14 mouse cellular contexts compared by ENCODE assay signal in the genomic region with DNA sequence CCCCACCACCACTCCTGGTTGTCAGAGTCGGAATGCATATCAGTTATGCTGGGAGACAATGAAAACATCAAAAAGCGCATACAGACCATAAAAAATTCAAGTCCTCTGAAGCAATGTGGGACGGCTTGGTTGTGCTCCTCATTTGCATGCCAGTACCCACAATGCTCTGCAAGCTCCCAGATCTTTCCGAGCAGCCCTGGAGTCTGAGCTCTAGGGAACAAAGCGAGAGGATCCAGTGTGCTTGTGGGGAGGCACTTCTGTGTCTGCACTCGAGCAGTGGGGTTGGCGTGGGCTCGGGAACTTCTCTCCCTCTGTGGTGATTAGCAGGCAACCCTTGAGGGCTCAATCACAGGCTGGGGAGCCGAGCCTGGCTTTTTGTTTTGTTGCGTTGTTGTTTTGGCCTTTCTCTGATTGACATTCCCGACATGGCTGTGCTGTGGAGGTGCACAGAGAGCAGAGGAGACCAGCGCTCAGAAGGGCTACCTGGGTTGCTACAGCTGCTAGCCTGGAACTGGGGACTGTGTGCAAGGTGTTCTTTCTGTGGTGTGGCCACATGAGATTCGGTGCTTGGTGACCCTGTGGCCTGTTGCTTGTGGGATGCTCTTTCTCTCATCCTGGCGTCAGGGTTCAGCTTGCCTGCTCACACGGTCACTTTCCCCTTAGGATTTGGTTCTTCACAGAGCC.
DNase-seq lines count a peak whose midpoint lies in the region; ATAC-seq lines count a peak whose summit lies in the region.
"Had no signal": no experiment of that assay in that cellular context is flagged by ENCODE, and none has a peak within 500 bp of the region (broad histone marks: within the 10 kb centered on the region; RNA-seq: fewer than 3 reads in every experiment).

No protein-coding gene starts in this region.

- no peaks in the 10 kb centered on the region for H3K27me3 ChIP-seq in forebrain, embryonic 15.5 days
- H3K27me3 ChIP-seq in midbrain, embryonic 12.5 days = 0 out of 2 replicates have a peak, but pooled peaks cover 4% of the 10 kb centered on the region

- peak; percentile 2 to 6 for DNase-seq in frontal cortex, postnatal 36 days (ENCODE audit: low spot score in 2 of 2)
- DNase-seq in frontal cortex, postnatal 14 days (ENCODE audit: low spot score in 2 of 2) = no peak
- DNase-seq in R1 (ENCODE audit: low read depth, low spot score) = peak; percentile 54
- DNase-seq in natural killer cell, adult 2 months (ENCODE audit: low spot score in 2 of 2) = no peak
- DNase-seq in cerebellum, postnatal 36 days = no peak
- DNase-seq: heart, postnatal 4 days; layer of hippocampus, postnatal 36 days; spleen, adult 18-20 months had no signal

- peak; percentile 61; the same call in 1 of the 2 replicates for ATAC-seq in forebrain, embryonic 15.5 days (replicated peaks)
- no peak for ATAC-seq in midbrain, embryonic 12.5 days (ENCODE audit: low FRiP score, low read depth)
- no peak for ATAC-seq in granulocyte monocyte progenitor cell, adult 5-6 weeks (replicated peaks; ENCODE audit: poor library complexity, severe bottlenecking)
- ATAC-seq: lung, postnatal 0 days had no signal

- 32% methylated on average over 15 of the region's 15 CpGs for WGBS in forebrain, embryonic 15.5 days
- 50% methylated on average over 15 of the region's 15 CpGs for WGBS in midbrain, embryonic 12.5 days

- H3K27ac ChIP-seq in forebrain, embryonic 15.5 days (replicated peaks) = 0 out of 2 replicates have a peak overlapping the region, but pooled peaks have one; percentile 21
- peak overlapping the region; percentile 56 for H3K27ac ChIP-seq in midbrain, embryonic 12.5 days (replicated peaks)
- H3K27ac ChIP-seq: kidney, postnatal 0 days had no signal

- H3K36me3 ChIP-seq in forebrain, embryonic 15.5 days = no peaks in the 10 kb centered on the region
- no peaks in the 10 kb centered on the region for H3K36me3 ChIP-seq in midbrain, embryonic 12.5 days
- H3K36me3 ChIP-seq: G1E had no signal

- H3K9ac ChIP-seq in forebrain, embryonic 15.5 days (replicated peaks) = 0 out of 2 replicates have a peak overlapping the region, but pooled peaks have one; percentile 29
- H3K9ac ChIP-seq in midbrain, embryonic 12.5 days (replicated peaks) = 0 out of 2 replicates have a peak overlapping the region, but pooled peaks have one; percentile 11

- H3K4me2 ChIP-seq in forebrain, embryonic 15.5 days (replicated peaks) = 0 out of 2 replicates have a peak overlapping the region, but pooled peaks have one; percentile 16
- H3K4me2 ChIP-seq in midbrain, embryonic 12.5 days (replicated peaks) = 0 out of 2 replicates have a peak overlapping the region, but pooled peaks have one; percentile 5

- H3K4me1 ChIP-seq in forebrain, embryonic 15.5 days = peaks cover 7% of the 10 kb centered on the region
- H3K4me1 ChIP-seq in midbrain, embryonic 12.5 days = peaks cover 11% of the 10 kb centered on the region; the same call in 1 of the 2 replicates

- H3K4me3 ChIP-seq in forebrain, embryonic 15.5 days = no peak overlapping the region
- H3K4me3 ChIP-seq in midbrain, embryonic 12.5 days = no peak overlapping the region

- H3K9me3 ChIP-seq in forebrain, embryonic 15.5 days = no peaks in the 10 kb centered on the region
- H3K9me3 ChIP-seq in midbrain, embryonic 12.5 days = no peaks in the 10 kb centered on the region
- H3K9me3 ChIP-seq: G1E had no signal

Comparison
In these comparisons a context has a peak if more than half of its experiments do, and no peak if none do; other contexts are left out.
1. DNase-seq: peak in frontal cortex, postnatal 36 days (2 of 2) and R1 (single experiment); none in frontal cortex, postnatal 14 days (0 of 2), natural killer cell, adult 2 months (0 of 2) and cerebellum, postnatal 36 days (0 of 2).